Mouse (Mus musculus): ENCODE data around the gene Dock7. TPM values are rescaled to one million over a fixed set of nuclear protein-coding genes. Genes with fewer than 3 reads are reported as not detected.

Gene Dock7
- polyA plus RNA-seq, 1 experiment from 2014 or later, result 40.8 TPM

DNA sequence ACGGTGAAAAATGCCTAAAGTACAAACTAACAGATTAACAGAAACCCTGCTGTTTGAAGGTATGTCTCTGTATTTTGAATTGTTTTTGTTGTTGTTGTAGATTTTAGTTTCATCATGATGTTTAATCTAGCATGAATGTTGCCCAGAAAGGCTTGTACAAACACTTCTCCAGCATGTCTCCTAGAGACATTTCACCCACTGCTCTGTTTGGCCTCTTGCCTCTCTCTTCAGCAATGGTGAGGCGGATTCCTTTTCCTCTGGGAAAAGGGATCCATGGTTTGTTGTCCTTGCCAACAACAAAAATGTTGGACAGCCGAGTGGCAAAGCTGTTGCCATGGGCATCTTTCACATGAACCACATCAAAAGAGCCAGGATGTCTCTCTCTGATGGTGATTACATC, 17.9 kb downstream of the Dock7 start:
- Histone ChIP-seq H3K4me1 (ENCODE audit: control insufficient read depth, insufficient read depth, low read depth, low read length) (peaks cover 3% of the 10 kb centered on the region), H3K36me3 (ENCODE audit: control insufficient read depth, insufficient read depth, low read length) (no peaks in the 10 kb centered on the region), H3K4me3 (ENCODE audit: low read length) (no peak overlapping the region), H3K4me2 (ENCODE audit: low read length) (no peak overlapping the region), H3K9me3 (ENCODE audit: control insufficient read depth, low read length) (no peaks in the 10 kb centered on the region), H3K27ac (ENCODE audit: low read depth, low read length) (no peak overlapping the region), H3K27me3 (replicated peaks; ENCODE audit: control insufficient read depth, insufficient read depth, low read length) (no peaks in the 10 kb centered on the region), H3K9ac (ENCODE audit: low read depth, low read length) (no peak overlapping the region)
- 68% methylated on average over 3 of the region's 3 CpGs for WGBS
- ATAC-seq, result no peak

DNA sequence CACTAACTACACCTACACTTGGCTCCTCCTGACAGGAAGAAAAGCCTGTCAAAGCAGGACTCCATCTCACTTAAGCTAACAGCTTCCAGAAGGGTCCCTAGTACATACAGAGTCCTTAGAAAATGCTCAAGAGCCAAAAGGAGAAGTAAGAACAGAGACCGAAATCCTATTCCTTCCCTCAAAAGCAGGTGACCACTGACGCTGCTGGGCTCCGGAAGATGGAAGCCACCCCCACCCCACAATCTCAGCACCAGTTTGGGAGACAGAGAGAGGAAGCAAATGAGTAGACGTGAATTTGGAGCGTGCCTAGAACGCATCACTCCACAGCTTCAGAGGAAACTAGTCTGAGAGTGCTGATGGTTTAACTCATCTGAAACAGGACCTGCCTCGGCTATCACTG, 20.0 kb downstream of the Dock7 start:
- WGBS, result 93% methylated on average over 7 of the region's 7 CpGs
- Histone ChIP-seq H3K27ac (ENCODE audit: low read depth, low read length) (no peak overlapping the region), H3K36me3 (ENCODE audit: control insufficient read depth, insufficient read depth, low read length) (no peaks in the 10 kb centered on the region), H3K4me2 (ENCODE audit: low read length) (no peak overlapping the region), H3K9me3 (ENCODE audit: control insufficient read depth, low read length) (no peaks in the 10 kb centered on the region), H3K9ac (ENCODE audit: low read depth, low read length) (no peak overlapping the region), H3K4me3 (ENCODE audit: low read length) (no peak overlapping the region), H3K4me1 (ENCODE audit: control insufficient read depth, insufficient read depth, low read depth, low read length) (no peaks in the 10 kb centered on the region), H3K27me3 (replicated peaks; ENCODE audit: control insufficient read depth, insufficient read depth, low read length) (no peaks in the 10 kb centered on the region)
- ATAC-seq, result no peak

DNA sequence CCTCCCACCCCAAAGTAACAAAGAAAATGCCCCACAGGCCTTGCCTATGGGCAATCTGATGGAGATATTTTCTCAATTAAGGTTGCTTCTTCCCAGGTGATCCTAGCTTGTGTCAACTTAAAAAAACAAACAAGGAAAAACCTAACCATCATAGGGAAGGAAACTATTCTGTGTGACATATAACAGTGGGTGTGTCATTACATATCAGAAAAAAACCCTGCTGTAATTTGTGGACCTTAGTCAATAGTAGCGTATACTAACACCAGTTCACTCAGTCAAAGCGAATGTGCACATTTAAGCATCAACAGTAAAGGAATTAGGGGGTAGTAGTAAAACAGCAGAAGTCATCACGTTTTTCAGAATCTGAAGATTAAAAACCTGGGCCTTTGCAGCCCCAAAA, 28.9 kb downstream of the Dock7 start:
- Histone ChIP-seq H3K36me3 (ENCODE audit: control insufficient read depth, insufficient read depth, low read length) (no peaks in the 10 kb centered on the region), H3K4me3 (ENCODE audit: low read length) (no peak overlapping the region), H3K4me1 (ENCODE audit: control insufficient read depth, insufficient read depth, low read depth, low read length) (no peaks in the 10 kb centered on the region), H3K27me3 (replicated peaks; ENCODE audit: control insufficient read depth, insufficient read depth, low read length) (no peaks in the 10 kb centered on the region), H3K27ac (ENCODE audit: low read depth, low read length) (no peak overlapping the region), H3K4me2 (ENCODE audit: low read length) (no peak overlapping the region), H3K9me3 (ENCODE audit: control insufficient read depth, low read length) (no peaks in the 10 kb centered on the region), H3K9ac (ENCODE audit: low read depth, low read length) (no peak overlapping the region)
- no peak for ATAC-seq
- 88% methylated on average over 3 of the region's 3 CpGs for WGBS

- 60% methylated on average over 3 of the region's 3 CpGs for whole genome bisulfite sequencing
Measured at GRCm38 (mm10) chr4:99091151-99091701, 29.5 kb downstream of the Dock7 start.

DNA sequence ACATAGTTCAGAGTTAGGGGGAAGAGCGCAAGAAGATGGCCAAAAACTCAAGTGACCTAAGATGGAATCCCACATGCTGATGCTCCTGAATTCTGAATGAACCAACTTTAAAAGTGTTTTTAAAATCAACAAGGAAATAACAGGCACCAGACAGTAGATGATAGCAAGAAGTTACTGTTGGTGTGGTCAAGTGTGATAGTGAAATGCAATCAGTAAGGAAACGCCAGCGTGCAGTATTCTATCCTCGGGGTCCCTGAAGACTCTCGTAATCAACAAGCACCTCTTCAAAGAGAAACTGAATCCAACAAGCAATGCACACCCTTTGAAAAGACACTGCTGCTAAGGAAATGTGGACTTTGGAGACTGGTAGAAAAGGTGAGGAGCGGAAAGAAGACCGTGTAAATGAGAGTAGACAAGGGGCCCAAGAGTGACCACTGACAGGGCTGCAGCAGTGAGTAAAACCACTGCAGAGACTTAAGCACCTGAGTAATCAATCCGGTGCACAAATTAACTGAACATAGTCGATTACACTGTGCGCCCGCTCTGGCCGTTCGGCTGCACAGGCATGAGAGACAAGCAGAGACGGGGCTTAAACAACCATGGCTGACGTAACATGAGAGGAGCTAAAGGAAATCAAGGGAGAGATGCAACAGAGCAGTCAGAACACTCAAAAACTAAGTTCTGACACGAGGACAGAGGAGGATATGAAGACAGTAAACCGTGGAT, 32.8 kb downstream of the Dock7 start:
- Histone ChIP-seq H3K4me2 (ENCODE audit: low read length) (no peak overlapping the region), H3K9me3 (ENCODE audit: control insufficient read depth, low read length) (no peaks in the 10 kb centered on the region), H3K36me3 (ENCODE audit: control insufficient read depth, insufficient read depth, low read length) (no peaks in the 10 kb centered on the region), H3K4me1 (ENCODE audit: control insufficient read depth, insufficient read depth, low read depth, low read length) (no peaks in the 10 kb centered on the region), H3K27me3 (replicated peaks; ENCODE audit: control insufficient read depth, insufficient read depth, low read length) (no peaks in the 10 kb centered on the region), H3K27ac (ENCODE audit: low read depth, low read length) (no peak overlapping the region), H3K9ac (ENCODE audit: low read depth, low read length) (no peak overlapping the region), H3K4me3 (ENCODE audit: low read length) (no peak overlapping the region)
- WGBS, result 95% methylated on average over 17 of the region's 17 CpGs
- ATAC-seq, result no peak

More at GRCm38 (mm10) chr4:99091151-99091701, 29.5 kb downstream of the Dock7 start:
- H3K4me1 ChIP-seq (ENCODE audit: control insufficient read depth, insufficient read depth, low read depth, low read length), result no peaks in the 10 kb centered on the region
- no peaks in the 10 kb centered on the region for H3K9me3 ChIP-seq (ENCODE audit: control insufficient read depth, low read length)
- no peak for ATAC-seq
- no peaks in the 10 kb centered on the region for H3K27me3 ChIP-seq (replicated peaks; ENCODE audit: control insufficient read depth, insufficient read depth, low read length)
- no peak overlapping the region for H3K4me2 ChIP-seq (ENCODE audit: low read length)
- H3K4me3 ChIP-seq (ENCODE audit: low read length), result no peak overlapping the region
- H3K9ac ChIP-seq (ENCODE audit: low read depth, low read length), result no peak overlapping the region
- H3K27ac ChIP-seq (ENCODE audit: low read depth, low read length), result no peak overlapping the region
- no peaks in the 10 kb centered on the region for H3K36me3 ChIP-seq (ENCODE audit: control insufficient read depth, insufficient read depth, low read length)

DNA sequence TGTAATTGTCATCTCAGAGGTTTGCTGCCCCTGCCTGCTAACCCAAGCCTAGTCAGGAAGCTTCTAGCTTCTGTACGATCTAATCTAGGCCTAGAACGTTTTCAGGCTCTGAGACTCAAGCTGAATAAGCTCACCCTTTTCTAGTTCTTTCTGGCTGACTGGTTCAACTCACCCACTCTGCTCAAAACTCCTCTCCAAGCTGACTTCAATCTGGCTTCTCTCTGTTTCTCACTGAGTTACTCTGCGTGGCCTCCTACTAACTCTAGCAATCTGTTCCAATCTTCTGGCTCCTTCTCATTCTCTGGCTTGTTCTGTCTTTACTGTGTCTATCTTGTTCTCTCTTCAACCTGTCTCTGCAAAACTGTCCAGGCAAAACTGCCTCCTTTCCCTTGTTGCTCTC, 36.9 kb downstream of the Dock7 start:
- peaks cover 4% of the 10 kb centered on the region; the same call in 1 of the 2 replicates for H3K36me3 ChIP-seq (ENCODE audit: control insufficient read depth, insufficient read depth, low read length)
- WGBS, result 86% methylated on average over 3 of the region's 3 CpGs
- no peak for ATAC-seq
- H3K9me3 ChIP-seq (ENCODE audit: control insufficient read depth, low read length), result no peaks in the 10 kb centered on the region
- H3K27me3 ChIP-seq (replicated peaks; ENCODE audit: control insufficient read depth, insufficient read depth, low read length), result no peaks in the 10 kb centered on the region
- no peak overlapping the region for H3K9ac ChIP-seq (ENCODE audit: low read depth, low read length)
- H3K4me3 ChIP-seq (ENCODE audit: low read length), result no peak overlapping the region
- no peak overlapping the region for H3K4me2 ChIP-seq (ENCODE audit: low read length)
- H3K27ac ChIP-seq (ENCODE audit: low read depth, low read length), result no peak overlapping the region
- H3K4me1 ChIP-seq (ENCODE audit: control insufficient read depth, insufficient read depth, low read depth, low read length), result no peaks in the 10 kb centered on the region

GRCm38 (mm10) chr4:99081169-99081568, 39.5 kb downstream of the Dock7 start:
- Histone ChIP-seq H3K9me3 (ENCODE audit: control insufficient read depth, low read length) (no peaks in the 10 kb centered on the region), H3K4me1 (ENCODE audit: control insufficient read depth, insufficient read depth, low read depth, low read length) (no peaks in the 10 kb centered on the region), H3K4me2 (ENCODE audit: low read length) (no peak overlapping the region), H3K27me3 (replicated peaks; ENCODE audit: control insufficient read depth, insufficient read depth, low read length) (no peaks in the 10 kb centered on the region), H3K9ac (ENCODE audit: low read depth, low read length) (no peak overlapping the region), H3K36me3 (ENCODE audit: control insufficient read depth, insufficient read depth, low read length) (peaks cover 12% of the 10 kb centered on the region; the same call in 1 of the 2 replicates), H3K27ac (ENCODE audit: low read depth, low read length) (no peak overlapping the region), H3K4me3 (ENCODE audit: low read length) (no peak overlapping the region)
- ATAC-seq, result no peak
- 91% methylated on average over 1 of the region's 1 CpGs for WGBS

GRCm38 (mm10) chr4:99078005-99078404, 42.7 kb downstream of the Dock7 start:
- H3K9me3 ChIP-seq (ENCODE audit: control insufficient read depth, low read length), result no peaks in the 10 kb centered on the region

DNA sequence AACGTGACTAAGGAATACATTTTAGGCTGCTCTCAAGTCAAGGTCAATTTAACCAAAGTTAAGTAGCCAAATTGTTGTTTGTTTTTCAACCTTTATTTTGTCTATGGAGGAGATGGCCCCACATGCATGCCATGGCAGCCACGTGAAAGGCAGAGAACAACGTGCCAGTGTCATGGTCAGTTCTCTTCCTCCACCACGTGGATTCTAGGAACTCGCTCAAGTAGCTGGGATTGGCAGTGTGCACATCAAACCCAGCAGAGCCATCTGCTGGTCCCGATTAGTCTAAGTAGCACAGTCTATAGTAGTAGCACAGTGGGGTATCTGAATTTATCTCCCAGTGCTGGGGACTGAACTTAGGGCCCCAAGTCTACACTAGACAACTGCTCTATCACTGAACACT, 51.9 kb downstream of the Dock7 start:
- no peaks in the 10 kb centered on the region for H3K4me1 ChIP-seq (ENCODE audit: control insufficient read depth, insufficient read depth, low read depth, low read length)
- no peaks in the 10 kb centered on the region for H3K27me3 ChIP-seq (replicated peaks; ENCODE audit: control insufficient read depth, insufficient read depth, low read length)
- no peak overlapping the region for H3K4me3 ChIP-seq (ENCODE audit: low read length)
- no peak for ATAC-seq
- no peak overlapping the region for H3K4me2 ChIP-seq (ENCODE audit: low read length)
- WGBS, result 80% methylated on average over 6 of the region's 6 CpGs
- no peak overlapping the region for H3K9ac ChIP-seq (ENCODE audit: low read depth, low read length)
- H3K27ac ChIP-seq (ENCODE audit: low read depth, low read length), result no peak overlapping the region
- H3K36me3 ChIP-seq (ENCODE audit: control insufficient read depth, insufficient read depth, low read length), result peaks cover 17% of the 10 kb centered on the region
- H3K9me3 ChIP-seq (ENCODE audit: control insufficient read depth, low read length), result no peaks in the 10 kb centered on the region

More at GRCm38 (mm10) chr4:99078005-99078404, 42.7 kb downstream of the Dock7 start:
- Histone ChIP-seq H3K9ac (ENCODE audit: low read depth, low read length) (no peak overlapping the region), H3K27me3 (replicated peaks; ENCODE audit: control insufficient read depth, insufficient read depth, low read length) (no peaks in the 10 kb centered on the region), H3K4me1 (ENCODE audit: control insufficient read depth, insufficient read depth, low read depth, low read length) (no peaks in the 10 kb centered on the region), H3K4me3 (ENCODE audit: low read length) (no peak overlapping the region), H3K27ac (ENCODE audit: low read depth, low read length) (no peak overlapping the region), H3K36me3 (ENCODE audit: control insufficient read depth, insufficient read depth, low read length) (peaks cover 12% of the 10 kb centered on the region; the same call in 1 of the 2 replicates), H3K4me2 (ENCODE audit: low read length) (no peak overlapping the region)
- 96% methylated on average over 3 of the region's 3 CpGs for WGBS
- ATAC-seq, result no peak
